26 mouse cellular contexts compared by ENCODE assay signal in the genomic region with DNA sequence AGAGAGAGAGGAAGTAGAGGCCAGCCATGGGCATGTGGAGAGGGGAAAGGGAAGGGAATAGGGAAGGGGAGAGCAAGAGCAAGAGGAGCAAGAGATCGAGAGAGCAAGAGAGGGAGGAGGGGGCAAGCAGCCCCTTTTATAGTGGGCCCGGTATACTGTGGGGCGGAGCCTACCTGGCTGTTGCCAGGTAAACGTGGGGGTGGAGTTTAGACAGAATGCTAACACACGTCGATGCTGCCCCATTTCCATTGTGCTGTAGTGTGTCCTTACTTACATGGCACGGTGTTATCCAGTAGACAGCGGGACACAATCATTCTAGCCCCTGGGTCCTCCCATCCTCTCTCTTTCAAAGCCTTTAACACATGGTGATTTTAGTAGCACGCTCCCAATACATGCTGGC. TPM values are rescaled to one million over a fixed set of nuclear protein-coding genes. Genes with fewer than 3 reads are reported as not detected.
DNase-seq lines count a peak whose midpoint lies in the region; ATAC-seq and TF ChIP-seq lines count a peak whose summit lies in the region.
"Had no signal": no experiment of that assay in that cellular context is flagged by ENCODE, and none has a peak within 500 bp of the region (broad histone marks: within the 10 kb centered on the region; RNA-seq: fewer than 3 reads in every experiment).

No protein-coding gene starts in this region.

- no peak for TF ChIP-seq POLR2A in ES-Bruce4 (IDR thresholded peaks at IDR 0.05; ENCODE audit: insufficient read depth, low read length)

- in situ Hi-C loops in ES-E14 (cut with MboI; ENCODE audit: low sequenced_read_pairs in 2 of 2, unreplicated experiment in 2 of 2): no loop called here

- H3K4me1 ChIP-seq in heart, embryonic 12.5 days (replicated peaks): no peaks in the 10 kb centered on the region
- H3K4me1 ChIP-seq in ES-Bruce4 (ENCODE audit: control insufficient read depth, insufficient read depth, low read length) (peaks cover 9% of the 10 kb centered on the region), ES-E14 (ENCODE audit: control insufficient read depth in 2 of 2, insufficient read depth in 2 of 2, low read length in 2 of 2, poor library complexity in 1 of 2) (peaks cover 8 to 27% of the 10 kb centered on the region in 2 experiments)
- H3K4me1 ChIP-seq in forebrain, embryonic 10.5 days: peaks cover 17% of the 10 kb centered on the region
- H3K4me1 ChIP-seq: forebrain, embryonic 13.5 days; forebrain, embryonic 15.5 days had no signal

- no peak for TF ChIP-seq CTCF in ES-Bruce4 (IDR thresholded peaks at IDR 0.05; ENCODE audit: low read depth, low read length)

- H3K4me3 ChIP-seq in heart, embryonic 12.5 days: no peak overlapping the region
- H3K4me3 ChIP-seq in ES-Bruce4 (ENCODE audit: low read depth, low read length) (no peak overlapping the region), ES-E14 (ENCODE audit: insufficient read depth in 1 of 2, low read depth in 1 of 2, low read length in 2 of 2, poor library complexity in 1 of 2, severe bottlenecking in 1 of 2) (peak overlapping the region in 1 of 2 experiments; percentile 24; a peak in 1 of 4 replicates)
- H3K4me3 ChIP-seq in forebrain, embryonic 10.5 days: no peak overlapping the region
- H3K4me3 ChIP-seq: embryonic facial prominence, embryonic 12.5 days; erythroblast, embryonic 14.5 days; forebrain, embryonic 13.5 days; forebrain, embryonic 15.5 days had no signal

- H3K27ac ChIP-seq in heart, embryonic 12.5 days (ENCODE audit: poor library complexity, severe bottlenecking): no peak overlapping the region
- peak overlapping the region; percentile 96 for H3K27ac ChIP-seq in ES-Bruce4 (ENCODE audit: insufficient read depth, low read length)
- H3K27ac ChIP-seq in ES-E14 (ENCODE audit: insufficient read depth, low read depth, low read length, poor library complexity, severe bottlenecking): peak overlapping the region; percentile 65; the same call in 1 of the 2 replicates
- no peak overlapping the region for H3K27ac ChIP-seq in forebrain, embryonic 10.5 days
- H3K27ac ChIP-seq: embryonic facial prominence, embryonic 12.5 days; forebrain, embryonic 13.5 days; forebrain, embryonic 15.5 days had no signal

- no peaks in the 10 kb centered on the region for H3K36me3 ChIP-seq in heart, embryonic 12.5 days
- H3K36me3 ChIP-seq in ES-Bruce4 (ENCODE audit: control insufficient read depth, insufficient read depth, low read length, poor library complexity, severe bottlenecking): no peaks in the 10 kb centered on the region
- H3K36me3 ChIP-seq in ES-E14 (ENCODE audit: control insufficient read depth, insufficient read depth, low read length, poor library complexity, severe bottlenecking): no peaks in the 10 kb centered on the region; the same call in 1 of the 2 replicates
- no peaks in the 10 kb centered on the region for H3K36me3 ChIP-seq in forebrain, embryonic 10.5 days (replicated peaks)
- H3K36me3 ChIP-seq: embryonic facial prominence, embryonic 12.5 days; forebrain, embryonic 15.5 days; G1E had no signal

- 73% methylated on average over 9 of the region's 9 CpGs for WGBS in heart, embryonic 12.5 days
- 83% methylated on average over 9 of the region's 9 CpGs for WGBS in forebrain, embryonic 10.5 days

- no peaks in the 10 kb centered on the region; the same call in 1 of the 2 replicates for H3K27me3 ChIP-seq in heart, embryonic 12.5 days (replicated peaks)
- H3K27me3 ChIP-seq in ES-Bruce4 (ENCODE audit: control insufficient read depth, insufficient read depth, low read length, poor library complexity, severe bottlenecking): no peaks in the 10 kb centered on the region
- no peaks in the 10 kb centered on the region for H3K27me3 ChIP-seq in forebrain, embryonic 10.5 days (ENCODE audit: poor library complexity, severe bottlenecking)
- H3K27me3 ChIP-seq: CH12.LX; embryonic facial prominence, embryonic 12.5 days; forebrain, embryonic 13.5 days; forebrain, embryonic 15.5 days had no signal

- DNase-seq in heart, postnatal 4 days: no peak
- DNase-seq in ES-E14 (ENCODE audit: low read depth, low spot score) (no peak), ZHBTc4 (ENCODE audit: low read depth, low spot score) (peak; percentile 87), MN1 (ENCODE audit: low spot score) (no peak)
- no peak for DNase-seq in forebrain, embryonic 10.5 days (ENCODE audit: extremely low spot score, low spot score)
- DNase-seq: adrenal gland, adult 2 months; adrenal gland, postnatal 10 days; adrenal gland, postnatal 25 days; cerebellum, adult 11 months; cerebellum, adult 18-20 months; cerebellum, adult 8-10 months; cerebellum, adult 9-11 months; cerebellum, postnatal 14 days; cerebellum, postnatal 36 days; embryo, embryonic 11 days; forebrain, postnatal 0 days had no signal

- H3K9ac ChIP-seq in heart, embryonic 12.5 days: no peak overlapping the region
- H3K9ac ChIP-seq in ES-Bruce4 (ENCODE audit: low read depth, poor library complexity, severe bottlenecking): no peak overlapping the region
- 0 out of 2 replicates have a peak overlapping the region, but pooled peaks have one; percentile 39 for H3K9ac ChIP-seq in ES-E14 (ENCODE audit: insufficient read depth, low read depth, low read length, poor library complexity, severe bottlenecking)
- H3K9ac ChIP-seq: embryonic facial prominence, embryonic 12.5 days; forebrain, embryonic 13.5 days; forebrain, embryonic 15.5 days; forebrain, postnatal 0 days had no signal

- no peak overlapping the region for H3K4me2 ChIP-seq in heart, embryonic 12.5 days
- H3K4me2 ChIP-seq: embryonic facial prominence, embryonic 12.5 days; forebrain, embryonic 13.5 days; forebrain, embryonic 15.5 days had no signal

- no peaks in the 10 kb centered on the region for H3K9me3 ChIP-seq in heart, embryonic 12.5 days (replicated peaks)
- H3K9me3 ChIP-seq in ES-Bruce4 (replicated peaks; ENCODE audit: control insufficient read depth, insufficient read depth, low read length, poor library complexity, severe bottlenecking): peaks cover 1% of the 10 kb centered on the region; the same call in 1 of the 2 replicates
- peaks cover 5% of the 10 kb centered on the region for H3K9me3 ChIP-seq in ES-E14 (ENCODE audit: control insufficient read depth, insufficient read depth, low read depth, low read length)
- no peaks in the 10 kb centered on the region for H3K9me3 ChIP-seq in forebrain, embryonic 10.5 days
- H3K9me3 ChIP-seq: embryonic facial prominence, embryonic 12.5 days; forebrain, embryonic 13.5 days; forebrain, embryonic 15.5 days; G1E had no signal

- peak; percentile 9; the same call in 1 of the 2 replicates for ATAC-seq in heart, embryonic 12.5 days (ENCODE audit: insufficient number of reproducible peaks, low FRiP score)
- ATAC-seq in granulocyte monocyte progenitor cell, adult 5-6 weeks (replicated peaks; ENCODE audit: poor library complexity, severe bottlenecking): no peak
- ATAC-seq: CD4-positive, CD25-positive, alpha-beta regulatory T cell, adult 4 months; forebrain, embryonic 13.5 days; forebrain, embryonic 15.5 days; forebrain, postnatal 0 days had no signal

- TF ChIP-seq EP300 in ES-Bruce4 (IDR thresholded peaks at IDR 0.05; ENCODE audit: insufficient read depth, low read depth, low read length): no peak

TF ChIP-seq in ES-E14, 5 proteins besides CTCF, POLR2A, EP300 and RAD21:
- no peak for TF ChIP-seq CHD2 (IDR thresholded peaks at IDR 0.05; ENCODE audit: low read depth, low read length)
- no peak for TF ChIP-seq ZNF384 (IDR thresholded peaks at IDR 0.05; ENCODE audit: low read depth, low read length)
- no peak for TF ChIP-seq ZC3H11A (IDR thresholded peaks at IDR 0.05; ENCODE audit: borderline replicate concordance, low read depth, low read length)
- TF ChIP-seq MAFK (IDR thresholded peaks at IDR 0.05; ENCODE audit: insufficient read depth, low read depth, low read length): no peak
- TF ChIP-seq HCFC1 (IDR thresholded peaks at IDR 0.05; ENCODE audit: borderline replicate concordance, insufficient read depth, low read length): no peak

RNA-seq across cellular contexts. Expression of gene Rfc5, which starts 10.4 kb away (rescaled TPM):
- polyA plus RNA-seq in heart, embryonic 12.5 days (2016; fragmentation: Nextera tagmentation; extraction: Ambion mirVana): 61.2 and 63.0 TPM in 2 replicates
- total RNA-seq in heart, postnatal 4 days (2021): 10 to 100 TPM; 26.5 to 30.3 TPM
- polyA plus RNA-seq in ES-Bruce4 (2011; ENCODE audit: insufficient read depth, insufficient read length, low read depth, missing spikeins): 146 and 158 TPM in 2 replicates
- total RNA-seq in ES-E14 (2012; rRNA removed): 173 and 188 TPM in 2 replicates
- 155 TPM in 2 replicates for polyA plus RNA-seq in forebrain, embryonic 10.5 days (2016; fragmentation: Nextera tagmentation; extraction: Ambion mirVana)
- total RNA-seq in granulocyte monocyte progenitor cell, adult 5-6 weeks (2014; fragmentation: Nextera tagmentation): 56.5 and 65.6 TPM in 2 replicates
- 57.2 and 65.2 TPM in 2 replicates for total RNA-seq in granulocyte monocyte progenitor cell, adult 5-6 weeks (2017)

RNA-seq across cellular contexts. Expression of gene Ksr2, which starts 14.5 kb away (rescaled TPM):
- 0.15 and 0.17 TPM in 2 replicates for polyA plus RNA-seq in heart, embryonic 12.5 days (2016; fragmentation: Nextera tagmentation; extraction: Ambion mirVana)
- total RNA-seq in heart, postnatal 4 days (2021): under 1 TPM; 0.09 to 0.10 TPM
- polyA plus RNA-seq in ES-Bruce4 (2011; ENCODE audit: insufficient read depth, insufficient read length, low read depth, missing spikeins): 1.3 and 1.6 TPM in 2 replicates
- 0.67 and 1.2 TPM in 2 replicates for total RNA-seq in ES-E14 (2012; rRNA removed)
- polyA plus RNA-seq in forebrain, embryonic 10.5 days (2016; fragmentation: Nextera tagmentation; extraction: Ambion mirVana): 0.26 and 0.40 TPM in 2 replicates
- total RNA-seq in granulocyte monocyte progenitor cell, adult 5-6 weeks (2014; fragmentation: Nextera tagmentation): 0.49 and 2.0 TPM in 2 replicates
- total RNA-seq in granulocyte monocyte progenitor cell, adult 5-6 weeks (2017): 0.09 and 0.21 TPM in 2 replicates
- polyA plus RNA-seq: erythroblast, embryonic 14.5 days; G1E had no signal

RNA-seq across cellular contexts. Expression of gene Wsb2, which starts 42.2 kb away (rescaled TPM):
- 94.4 and 96.8 TPM in 2 replicates for polyA plus RNA-seq in heart, embryonic 12.5 days (2016; fragmentation: Nextera tagmentation; extraction: Ambion mirVana)
- total RNA-seq in heart, postnatal 4 days (2021): 100 to 1,000 TPM; 124 to 127 TPM
- 49.5 and 56.1 TPM in 2 replicates for polyA plus RNA-seq in ES-Bruce4 (2011; ENCODE audit: insufficient read depth, insufficient read length, low read depth, missing spikeins)
- total RNA-seq in ES-E14 (2012; rRNA removed): 76.7 and 84.5 TPM in 2 replicates
- polyA plus RNA-seq in forebrain, embryonic 10.5 days (2016; fragmentation: Nextera tagmentation; extraction: Ambion mirVana): 45.4 and 46.7 TPM in 2 replicates
- 12.4 and 13.1 TPM in 2 replicates for total RNA-seq in granulocyte monocyte progenitor cell, adult 5-6 weeks (2014; fragmentation: Nextera tagmentation)
- 7.4 and 15.2 TPM in 2 replicates for total RNA-seq in granulocyte monocyte progenitor cell, adult 5-6 weeks (2017)

Comparison
In these comparisons a context has a peak if more than half of its experiments do, and no peak if none do; other contexts are left out.
1. H3K27ac ChIP-seq: peak in ES-Bruce4 (single experiment) and ES-E14 (single experiment); none in heart, embryonic 12.5 days (single experiment) and forebrain, embryonic 10.5 days (single experiment).